Mouse (Mus musculus): ENCODE results near the gene Polr3h. TPM values are rescaled to one million over a fixed set of nuclear protein-coding genes. Genes with fewer than 3 reads are reported as not detected.
A peak's percentile ranks its signal among the peaks of the same experiment; 100 is the strongest.

The Polr3h gene
- polyA plus RNA-seq, 1 experiment, result 12.4 TPM

GRCm38 (mm10) chr15:81941010-81941409 lies 15.0 kb upstream of the Polr3h start:
- WGBS, result 95% methylated on average over 2 of the region's 2 CpGs
- Histone ChIP-seq H3K4me1 (ENCODE audit: control insufficient read depth, insufficient read depth, low read length) (no peaks in the 10 kb centered on the region), H3K4me3 (replicated peaks; ENCODE audit: control insufficient read depth, low read depth, low read length) (no peak overlapping the region), H3K27ac (ENCODE audit: control insufficient read depth, insufficient read depth, low read depth, low read length, poor library complexity) (no peak overlapping the region)
- TF ChIP-seq POLR2A (IDR thresholded peaks at IDR 0.05; ENCODE audit: borderline replicate concordance, control insufficient read depth, low read depth, low read length) (no peak), CTCF (IDR thresholded peaks at IDR 0.05; ENCODE audit: control insufficient read depth, insufficient read depth, low read length) (no peak)

DNA sequence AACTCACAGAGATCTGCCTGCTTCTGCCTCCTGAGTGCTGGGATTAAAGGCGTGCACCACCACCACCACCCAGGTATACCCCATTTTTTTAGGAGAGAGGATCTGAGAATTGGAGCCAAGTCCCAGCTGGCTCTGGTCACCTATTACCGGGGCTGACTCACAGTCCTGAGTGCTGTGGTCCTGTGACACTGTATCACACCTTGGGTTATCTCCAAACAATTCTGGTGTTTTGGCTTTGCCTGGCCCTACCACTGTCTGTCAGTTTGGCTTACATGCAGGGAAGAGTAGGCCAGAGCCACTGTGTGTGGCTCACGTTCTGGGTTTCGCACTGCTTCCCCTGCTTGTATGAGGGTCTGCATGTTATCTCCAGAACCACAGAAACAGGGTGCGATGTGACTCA lies 14.2 kb upstream of the Polr3h start:
- no peaks in the 10 kb centered on the region for H3K4me1 ChIP-seq (ENCODE audit: control insufficient read depth, insufficient read depth, low read length)
- H3K27ac ChIP-seq (ENCODE audit: control insufficient read depth, insufficient read depth, low read depth, low read length, poor library complexity), result no peak overlapping the region
- WGBS, result 82% methylated on average over 5 of the region's 5 CpGs
- TF ChIP-seq POLR2A (IDR thresholded peaks at IDR 0.05; ENCODE audit: borderline replicate concordance, control insufficient read depth, low read depth, low read length) (no peak), CTCF (IDR thresholded peaks at IDR 0.05; ENCODE audit: control insufficient read depth, insufficient read depth, low read length) (no peak)
- no peak overlapping the region for H3K4me3 ChIP-seq (replicated peaks; ENCODE audit: control insufficient read depth, low read depth, low read length)

GRCm38 (mm10) chr15:81939774-81940173 lies 13.7 kb upstream of the Polr3h start:
- Histone ChIP-seq H3K27ac (ENCODE audit: control insufficient read depth, insufficient read depth, low read depth, low read length, poor library complexity) (no peak overlapping the region), H3K4me3 (replicated peaks; ENCODE audit: control insufficient read depth, low read depth, low read length) (no peak overlapping the region), H3K4me1 (ENCODE audit: control insufficient read depth, insufficient read depth, low read length) (no peaks in the 10 kb centered on the region)
- TF ChIP-seq POLR2A (IDR thresholded peaks at IDR 0.05; ENCODE audit: borderline replicate concordance, control insufficient read depth, low read depth, low read length) (no peak), CTCF (IDR thresholded peaks at IDR 0.05; ENCODE audit: control insufficient read depth, insufficient read depth, low read length) (no peak)
- WGBS, result 74% methylated on average over 4 of the region's 4 CpGs

- no peak overlapping the region for H3K27ac ChIP-seq (ENCODE audit: control insufficient read depth, insufficient read depth, low read depth, low read length, poor library complexity)
- TF ChIP-seq CTCF (IDR thresholded peaks at IDR 0.05; ENCODE audit: control insufficient read depth, insufficient read depth, low read length) (no peak), POLR2A (IDR thresholded peaks at IDR 0.05; ENCODE audit: borderline replicate concordance, control insufficient read depth, low read depth, low read length) (no peak)
- whole genome bisulfite sequencing, result 87% methylated on average over 10 of the region's 10 CpGs
- no peak overlapping the region for H3K4me3 ChIP-seq (replicated peaks; ENCODE audit: control insufficient read depth, low read depth, low read length)
- H3K4me1 ChIP-seq (ENCODE audit: control insufficient read depth, insufficient read depth, low read length), result no peaks in the 10 kb centered on the region
These were observed 13.2 kb upstream of the Polr3h start for GRCm38 (mm10) chr15:81939157-81939715.

GRCm38 (mm10) chr15:81938246-81938645 lies 12.2 kb upstream of the Polr3h start:
- no peak overlapping the region for H3K4me3 ChIP-seq (replicated peaks; ENCODE audit: control insufficient read depth, low read depth, low read length)
- H3K4me1 ChIP-seq (ENCODE audit: control insufficient read depth, insufficient read depth, low read length), result no peaks in the 10 kb centered on the region; the same call in 1 of the 2 replicates
- TF ChIP-seq POLR2A (IDR thresholded peaks at IDR 0.05; ENCODE audit: borderline replicate concordance, control insufficient read depth, low read depth, low read length), result no peak
- peak; percentile 74 for TF ChIP-seq CTCF (IDR thresholded peaks at IDR 0.05; ENCODE audit: control insufficient read depth, insufficient read depth, low read length)
- no peak overlapping the region for H3K27ac ChIP-seq (ENCODE audit: control insufficient read depth, insufficient read depth, low read depth, low read length, poor library complexity)
- WGBS, result 45% methylated on average over 2 of the region's 2 CpGs

DNA sequence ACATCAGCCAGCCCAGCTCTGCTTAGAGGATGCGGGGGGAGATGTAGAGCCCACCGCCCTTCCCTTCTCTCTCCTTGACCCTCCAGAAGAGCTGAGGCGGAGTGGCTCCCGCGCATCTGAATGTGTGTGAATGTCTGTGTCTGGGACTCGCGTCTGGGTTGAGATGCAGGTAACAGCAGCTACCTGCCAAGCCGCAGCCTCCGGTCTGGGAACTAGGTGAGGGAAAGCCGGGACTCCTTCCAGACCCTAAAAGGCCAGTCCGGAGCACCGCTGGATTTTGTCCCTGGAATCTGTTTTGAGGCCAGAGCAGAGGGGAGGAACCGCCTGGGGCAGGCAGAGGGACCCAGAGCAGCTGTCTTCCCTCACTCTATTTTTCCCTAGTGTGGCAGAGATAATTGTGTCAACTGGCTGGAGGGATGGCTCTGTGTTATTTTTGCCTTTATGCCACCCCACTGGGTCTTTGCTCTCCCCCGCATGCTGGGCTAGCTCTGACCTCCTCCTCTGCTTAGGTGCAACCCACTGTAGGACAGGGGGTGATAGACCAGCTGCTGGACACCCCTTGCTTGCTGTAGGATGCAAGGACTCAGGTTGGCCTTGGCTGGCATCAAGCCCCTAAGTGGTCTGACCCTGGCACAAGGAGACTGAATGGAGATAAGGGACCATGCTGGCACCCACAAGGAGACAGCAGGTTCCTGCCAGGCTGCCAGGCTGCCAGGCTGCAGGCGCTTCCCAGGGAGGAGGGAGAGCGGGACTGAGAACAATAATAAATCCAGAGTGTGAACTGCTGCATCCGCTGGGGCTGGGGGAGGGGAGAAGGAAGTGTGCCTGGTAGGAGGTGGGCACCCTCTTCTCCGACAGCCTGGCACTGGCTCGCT lies 11.3 kb upstream of the Polr3h start:
- WGBS, result 45% methylated on average over 19 of the region's 19 CpGs
- Histone ChIP-seq H3K4me1 (ENCODE audit: control insufficient read depth, insufficient read depth, low read length) (no peaks in the 10 kb centered on the region; the same call in 1 of the 2 replicates), H3K4me3 (replicated peaks; ENCODE audit: control insufficient read depth, low read depth, low read length) (no peak overlapping the region), H3K27ac (ENCODE audit: control insufficient read depth, insufficient read depth, low read depth, low read length, poor library complexity) (no peak overlapping the region)
- no peak for TF ChIP-seq POLR2A (IDR thresholded peaks at IDR 0.05; ENCODE audit: borderline replicate concordance, control insufficient read depth, low read depth, low read length)
- TF ChIP-seq CTCF (IDR thresholded peaks at IDR 0.05; ENCODE audit: control insufficient read depth, insufficient read depth, low read length), result no peak

DNA sequence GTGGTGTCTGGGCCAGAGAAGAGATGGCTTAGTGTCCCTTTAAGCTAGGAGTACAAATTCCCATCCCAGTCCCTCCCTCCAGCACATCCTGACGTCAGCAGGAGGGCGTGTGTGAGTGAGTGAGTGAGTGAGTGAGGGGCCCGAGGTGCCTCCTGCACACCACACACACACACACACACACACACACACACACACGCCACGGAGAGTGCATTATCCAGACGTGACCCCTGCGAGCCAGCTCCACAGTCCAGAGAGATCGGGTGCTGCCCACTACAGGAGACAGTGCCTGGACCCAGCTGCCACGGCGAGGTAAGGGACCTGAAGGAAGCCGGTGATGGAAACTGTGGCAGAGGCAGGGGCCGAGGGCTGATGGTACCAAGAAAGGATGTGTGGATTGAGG lies 10.6 kb upstream of the Polr3h start, which contains the start of gene Csdc2:
Gene Csdc2, plus strand, starts transcription at position 81 of the 400 bp plus-strand sequence.
- Histone ChIP-seq H3K27ac (ENCODE audit: control insufficient read depth, insufficient read depth, low read depth, low read length, poor library complexity) (no peak within 1 kb of the TSS), H3K4me1 (ENCODE audit: control insufficient read depth, insufficient read depth, low read length) (no peaks in the 10 kb centered on the region; the same call in 1 of the 2 replicates), H3K4me3 (replicated peaks; ENCODE audit: control insufficient read depth, low read depth, low read length) (no peak within 1 kb of the TSS)
- 51% methylated on average over 12 of the region's 12 CpGs for WGBS
- TF ChIP-seq CTCF (IDR thresholded peaks at IDR 0.05; ENCODE audit: control insufficient read depth, insufficient read depth, low read length) (no peak), POLR2A (IDR thresholded peaks at IDR 0.05; ENCODE audit: borderline replicate concordance, control insufficient read depth, low read depth, low read length) (no peak)

GRCm38 (mm10) chr15:81935869-81936637 lies 10.0 kb upstream of the Polr3h start:
- TF ChIP-seq POLR2A (IDR thresholded peaks at IDR 0.05; ENCODE audit: borderline replicate concordance, control insufficient read depth, low read depth, low read length), result no peak
- no peak for TF ChIP-seq CTCF (IDR thresholded peaks at IDR 0.05; ENCODE audit: control insufficient read depth, insufficient read depth, low read length)
- Histone ChIP-seq H3K4me1 (ENCODE audit: control insufficient read depth, insufficient read depth, low read length) (no peaks in the 10 kb centered on the region; the same call in 1 of the 2 replicates), H3K4me3 (replicated peaks; ENCODE audit: control insufficient read depth, low read depth, low read length) (no peak overlapping the region), H3K27ac (ENCODE audit: control insufficient read depth, insufficient read depth, low read depth, low read length, poor library complexity) (no peak overlapping the region)
- 73% methylated on average over 7 of the region's 7 CpGs for whole genome bisulfite sequencing
